Mouse (Mus musculus) 416B (cell line): ENCODE results near the gene Aym1.
"Not testable (repeated sequence)": the region's sequence is repeated elsewhere in the genome, so short reads cannot be mapped to it uniquely, and the experiment has no call there.

ENCODE experiments used
- DNase-seq: peaks from one replicate; pipeline ENCODE4 v3.0.0; 2011; ENCODE audit warnings: low read depth

Aym1 gene

DNA sequence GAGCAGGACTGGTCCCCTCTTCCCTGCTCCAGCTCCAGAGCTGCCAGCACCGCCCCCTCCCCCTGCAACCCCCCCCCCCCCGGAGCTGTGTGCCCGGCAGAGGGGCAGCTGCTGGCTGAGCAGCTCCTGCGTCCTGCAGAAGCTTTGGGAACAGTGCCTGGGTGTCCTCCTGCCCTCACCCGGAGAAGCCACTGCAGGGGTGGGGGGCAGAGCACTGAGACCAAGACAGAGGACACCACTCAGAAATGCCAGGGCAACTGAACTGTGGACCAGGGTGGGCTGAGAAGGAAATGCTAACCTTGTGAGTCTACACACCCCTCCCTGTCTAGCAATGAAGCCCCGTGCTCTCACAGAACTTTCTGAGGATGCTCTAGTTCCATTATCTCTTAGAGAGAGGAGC lies at the start of gene Aym1:
TSS of gene Aym1 (plus strand) at position 109 of the 400 bp plus-strand sequence.
- DNase-seq = no peak

DNA sequence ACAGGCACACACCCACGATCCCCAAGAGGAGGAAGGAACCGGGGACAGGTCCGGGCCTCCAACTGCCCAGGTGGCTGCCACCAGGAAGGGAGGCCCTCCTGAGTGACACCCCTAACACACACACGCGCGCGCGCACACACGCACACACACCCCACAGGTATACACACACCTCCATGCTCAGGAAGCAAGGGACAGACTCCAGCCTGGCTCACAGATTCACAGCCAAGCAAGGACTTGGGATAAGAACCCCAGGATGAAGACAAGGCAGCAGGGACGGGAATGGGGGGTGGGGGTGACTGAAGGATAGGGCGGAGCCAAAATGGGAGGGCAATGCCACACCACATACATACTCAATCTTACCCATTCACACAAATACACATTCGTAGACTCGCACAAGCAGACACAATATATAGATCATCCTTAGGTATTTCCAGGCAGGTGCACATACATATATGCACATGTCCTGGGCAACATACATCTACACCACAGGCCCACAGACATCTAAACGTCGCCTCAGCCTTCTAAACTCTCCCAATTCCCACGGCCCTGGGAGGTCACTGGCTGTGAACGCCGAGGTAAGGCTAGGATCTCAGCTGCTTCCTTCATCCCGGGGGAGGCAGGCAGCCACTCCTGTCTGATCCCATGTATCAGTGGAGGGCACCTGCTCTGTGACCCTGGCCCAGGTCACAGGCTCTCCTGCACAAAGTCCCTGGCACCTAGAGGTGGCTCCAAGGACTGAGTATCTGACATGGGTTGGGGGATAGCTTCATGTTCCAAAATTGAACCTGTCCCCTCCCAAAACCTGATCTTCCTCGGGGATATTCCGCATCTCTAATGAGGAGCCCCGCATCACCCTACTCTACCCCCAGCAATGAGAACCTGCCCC lies 47.4 kb upstream of the Aym1 start:
- no peak for DNase-seq

DNA sequence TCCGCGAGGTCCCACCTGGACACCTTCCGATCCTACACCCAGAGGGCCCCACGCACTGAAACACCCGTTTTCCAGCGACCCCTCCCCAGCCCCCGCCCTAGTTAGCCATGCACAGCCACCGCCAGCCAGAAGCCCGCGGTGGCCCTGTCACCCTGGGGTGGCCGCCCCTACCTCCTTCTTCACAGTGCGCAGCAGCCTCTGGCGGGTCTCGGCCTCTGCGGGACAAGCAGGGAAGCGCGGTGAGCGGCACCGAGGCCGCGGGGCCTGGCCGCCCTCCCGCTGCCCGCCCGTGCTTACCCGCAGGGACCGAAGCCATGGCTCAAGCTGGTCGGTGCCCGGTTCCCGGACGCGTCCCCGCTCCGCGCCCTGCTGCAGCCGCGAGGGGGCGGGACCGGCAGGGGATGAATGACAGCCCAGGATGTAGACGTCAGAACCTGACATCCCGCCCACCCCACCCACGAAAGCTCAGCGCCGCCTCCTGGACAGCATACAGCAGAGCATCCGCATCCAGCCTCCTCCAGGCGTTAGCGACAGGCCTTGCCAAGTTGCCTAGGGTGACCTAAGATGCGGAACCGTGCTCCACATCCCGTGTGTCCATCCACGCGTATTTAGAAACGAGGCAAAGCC lies 46.6 kb upstream of the Aym1 start, which contains the start of gene Sgsm1:
TSS of gene Sgsm1 (minus strand) at position 410 of the 627 bp plus-strand sequence.
- no peak for DNase-seq

DNA sequence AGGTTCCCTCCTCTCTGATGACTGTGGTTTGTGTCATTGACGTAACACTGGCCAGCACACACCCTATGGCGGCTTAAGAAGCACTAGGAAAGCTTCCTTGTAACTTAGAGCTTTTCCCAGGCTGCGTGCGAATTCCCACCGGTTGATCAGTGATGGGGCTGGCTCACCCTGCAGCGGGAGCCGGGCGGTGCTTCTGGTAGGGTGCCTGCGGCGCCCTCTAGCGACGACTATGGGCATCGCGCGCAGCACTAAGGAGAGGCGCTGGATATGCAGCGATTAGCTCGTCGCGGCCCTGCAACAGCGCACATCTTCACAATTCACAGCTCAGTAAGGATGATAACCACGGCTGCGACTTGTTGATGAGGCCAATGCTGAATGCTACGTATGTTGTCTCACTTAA lies 43.1 kb upstream of the Aym1 start:
- DNase-seq = no peak

DNA sequence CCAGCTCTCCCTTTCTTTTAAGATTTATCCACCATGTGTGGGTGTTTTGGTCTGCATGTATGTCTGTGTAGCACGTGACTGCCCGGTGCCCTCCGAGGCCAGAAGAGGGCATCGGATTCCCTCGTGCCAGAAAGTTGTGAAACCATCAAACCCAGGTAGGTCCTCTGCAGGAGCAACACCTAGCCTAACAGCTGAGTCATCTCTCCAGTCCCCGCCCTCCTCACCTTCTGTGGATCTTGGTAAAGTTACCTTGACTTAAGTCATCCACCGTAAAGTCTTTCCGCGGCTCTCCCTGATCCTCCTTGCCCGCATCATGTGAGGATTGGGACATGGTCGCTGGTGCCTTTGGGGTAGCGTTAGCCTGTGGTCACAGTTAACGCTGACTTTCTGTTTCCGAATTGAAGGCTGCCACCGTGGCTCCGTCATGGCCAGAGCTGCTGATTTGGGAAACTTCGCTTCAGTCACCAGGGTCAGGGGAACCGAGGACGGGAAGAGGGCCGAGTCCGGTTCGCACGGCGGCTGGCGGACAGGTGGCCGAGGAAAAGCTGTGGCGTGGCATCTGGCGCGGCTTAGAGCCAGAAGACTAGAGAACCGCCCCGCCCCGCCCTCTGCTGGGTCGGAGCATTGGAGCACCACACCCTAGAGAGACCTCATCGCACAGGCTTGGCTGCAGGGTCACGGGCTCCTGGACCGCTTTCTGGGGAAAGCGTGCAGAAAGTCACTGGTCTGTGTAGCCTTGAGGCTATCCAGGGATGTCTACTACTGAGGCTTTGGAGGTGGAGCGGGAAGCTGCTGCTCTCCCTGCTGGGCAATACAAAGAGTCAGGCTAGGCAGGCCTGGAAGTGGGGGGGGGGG lies 33.1 kb upstream of the Aym1 start:
- no peak for DNase-seq

DNA sequence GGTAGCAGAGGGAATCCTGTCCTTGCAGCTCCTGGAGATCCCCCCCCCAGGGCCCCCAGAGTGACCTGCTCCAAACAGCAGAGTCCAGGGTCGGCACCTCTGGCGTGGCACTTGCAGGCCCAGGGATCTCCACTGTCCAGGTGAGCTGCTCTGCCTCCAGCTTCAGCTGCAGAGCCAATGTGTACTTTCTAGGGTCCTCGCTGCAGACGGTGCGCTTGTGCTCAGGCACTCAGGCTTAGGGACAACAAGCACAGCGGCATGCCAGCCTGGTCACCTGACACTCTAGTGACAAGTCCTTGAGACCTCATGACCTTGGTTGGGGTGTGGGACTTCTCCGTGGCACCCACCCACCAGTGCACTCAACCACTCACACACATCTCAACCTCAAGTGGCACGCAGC lies 27.6 kb upstream of the Aym1 start:
- DNase-seq = no peak

DNA sequence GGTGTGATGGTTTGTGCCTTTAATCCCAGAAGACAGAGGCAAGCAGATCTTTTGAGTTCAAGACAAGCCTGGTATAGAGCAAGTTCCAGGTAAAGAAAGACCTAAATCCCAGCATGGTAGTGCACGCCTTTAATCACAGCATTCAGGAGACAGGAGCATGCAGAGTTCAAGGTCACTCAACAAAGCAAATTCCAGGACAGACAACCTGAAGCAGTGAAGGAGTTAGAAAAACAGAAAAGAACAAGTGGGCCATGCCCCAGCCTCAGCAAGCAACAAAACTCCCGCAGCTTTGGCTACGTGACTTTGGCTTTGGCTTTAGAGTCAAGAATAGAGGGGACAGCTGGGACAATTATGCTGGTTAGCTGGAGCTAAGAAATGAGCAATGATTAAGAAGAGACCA lies 26.9 kb upstream of the Aym1 start:
- no peak for DNase-seq

DNA sequence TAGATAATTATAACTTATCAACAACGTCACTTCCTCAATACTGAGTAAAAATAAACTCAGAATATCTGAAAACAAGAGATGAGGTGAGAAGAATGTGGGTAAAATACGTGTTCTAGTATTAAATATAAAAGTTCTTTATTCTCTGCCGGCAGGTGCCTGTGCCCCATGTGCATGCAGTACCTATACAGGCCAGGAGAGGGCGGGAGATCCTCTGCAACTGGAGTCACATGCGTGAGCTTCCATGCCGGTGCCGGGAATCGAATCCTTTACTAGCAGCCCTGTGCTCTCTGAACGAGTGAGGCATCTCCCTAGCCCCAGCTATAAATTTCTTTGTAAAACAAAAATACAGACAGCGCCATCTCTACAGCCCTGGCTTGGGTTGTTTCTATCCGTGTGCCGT lies 24.9 kb upstream of the Aym1 start:
- DNase-seq = no peak

DNA sequence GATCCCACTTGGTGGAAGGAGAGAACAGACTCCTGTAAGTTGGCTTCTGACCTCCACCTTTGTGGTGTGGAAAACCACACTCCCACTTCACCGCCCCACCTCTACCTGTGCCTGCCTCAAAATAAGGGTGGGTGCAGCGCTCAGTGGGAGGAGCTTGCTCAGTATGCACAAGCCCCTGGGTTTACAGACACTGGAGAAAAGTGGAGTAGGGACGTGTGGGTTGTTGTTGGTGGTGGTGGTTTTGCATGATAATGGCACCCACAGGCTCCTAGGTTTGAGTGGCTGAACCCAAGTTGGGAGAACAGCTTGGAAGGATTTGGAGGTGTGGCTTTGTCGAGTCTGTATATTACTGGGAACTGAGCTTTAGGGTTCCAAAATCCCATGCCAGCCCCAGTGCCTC lies 24.2 kb upstream of the Aym1 start:
- DNase-seq = no peak

DNA sequence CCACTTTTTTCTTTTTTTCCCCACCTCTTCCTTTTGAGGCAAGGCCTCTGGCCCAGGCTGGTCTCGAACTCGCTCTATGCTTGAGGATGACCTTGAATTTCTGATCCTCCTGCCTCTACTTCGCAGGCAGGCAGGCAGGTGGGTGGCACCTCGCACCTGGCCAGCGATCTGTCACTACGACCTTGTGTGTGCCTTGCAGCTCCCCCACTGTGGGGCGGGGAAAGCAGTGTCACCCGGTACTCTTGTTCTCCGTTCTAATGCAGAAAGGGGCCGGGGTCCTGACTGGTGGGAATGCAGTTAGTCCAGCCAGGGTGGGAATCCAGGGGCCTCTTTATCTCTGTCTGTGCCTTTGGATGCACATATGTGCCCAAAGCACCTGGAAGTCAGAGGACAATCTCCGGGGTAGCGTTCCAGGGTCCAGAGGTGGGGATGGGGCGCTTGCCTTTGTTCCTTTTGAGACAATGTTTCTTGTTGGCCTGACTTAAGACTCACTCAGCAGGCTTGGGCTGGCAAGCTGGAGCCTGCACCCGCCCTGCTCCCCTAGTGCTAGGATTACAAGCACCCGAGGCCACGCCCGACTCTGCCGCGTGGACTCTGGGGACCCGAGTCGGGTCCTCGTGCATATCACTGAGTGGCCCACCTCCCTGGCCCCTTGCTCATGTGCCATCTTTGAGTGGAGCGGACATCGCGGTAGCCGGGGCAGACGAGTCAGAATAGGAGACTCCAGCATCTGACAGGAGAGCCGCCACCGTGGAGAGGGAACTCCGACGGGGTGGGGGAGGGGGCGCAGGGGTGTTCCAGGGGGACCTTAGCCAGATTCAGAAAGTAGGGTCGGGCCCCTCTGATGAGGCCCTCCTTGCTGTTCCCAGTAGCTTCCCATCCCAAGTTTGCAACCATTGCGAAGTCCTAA lies 22.2 kb upstream of the Aym1 start:
- DNase-seq = no peak

DNA sequence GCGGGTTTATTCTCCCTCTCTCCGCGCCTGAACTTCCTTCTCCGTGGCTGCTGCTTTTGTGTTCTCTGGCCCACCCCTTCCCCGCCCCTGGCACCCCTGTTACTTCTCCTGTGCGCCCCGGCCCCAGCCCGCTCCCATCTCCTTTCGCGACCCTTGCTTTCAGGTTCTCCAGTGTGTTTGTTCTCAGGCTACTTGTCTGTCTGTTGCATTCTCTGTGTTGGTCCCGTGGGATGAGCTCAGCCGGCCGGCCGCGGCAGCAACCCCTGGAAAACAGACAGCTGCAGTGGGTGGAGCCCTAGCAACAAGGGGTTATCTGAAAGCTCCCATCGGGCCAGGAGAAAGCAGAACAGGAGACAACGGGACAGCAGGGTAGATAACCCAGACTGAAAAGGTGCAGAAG lies 21.4 kb upstream of the Aym1 start:
- no peak for DNase-seq

DNA sequence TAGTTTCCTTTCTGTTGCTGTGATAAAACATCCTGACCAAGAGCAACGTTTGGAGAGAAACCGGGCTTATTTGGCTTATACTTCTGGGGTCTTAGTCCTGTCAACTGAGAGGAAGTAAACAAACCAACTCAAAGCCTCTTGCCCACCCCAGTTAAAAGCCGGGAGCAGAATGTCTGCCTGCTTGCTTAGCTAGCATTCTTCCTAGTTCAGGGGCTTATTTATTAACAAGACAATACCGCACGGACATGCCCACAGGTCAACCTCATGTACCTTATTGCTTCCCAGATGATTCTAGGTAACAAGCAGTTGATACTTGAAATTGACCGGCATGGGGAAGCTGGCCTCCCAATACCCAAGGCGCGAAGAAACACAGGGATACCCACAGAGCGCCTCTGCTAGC lies 20.8 kb upstream of the Aym1 start:
- DNase-seq = no peak

DNA sequence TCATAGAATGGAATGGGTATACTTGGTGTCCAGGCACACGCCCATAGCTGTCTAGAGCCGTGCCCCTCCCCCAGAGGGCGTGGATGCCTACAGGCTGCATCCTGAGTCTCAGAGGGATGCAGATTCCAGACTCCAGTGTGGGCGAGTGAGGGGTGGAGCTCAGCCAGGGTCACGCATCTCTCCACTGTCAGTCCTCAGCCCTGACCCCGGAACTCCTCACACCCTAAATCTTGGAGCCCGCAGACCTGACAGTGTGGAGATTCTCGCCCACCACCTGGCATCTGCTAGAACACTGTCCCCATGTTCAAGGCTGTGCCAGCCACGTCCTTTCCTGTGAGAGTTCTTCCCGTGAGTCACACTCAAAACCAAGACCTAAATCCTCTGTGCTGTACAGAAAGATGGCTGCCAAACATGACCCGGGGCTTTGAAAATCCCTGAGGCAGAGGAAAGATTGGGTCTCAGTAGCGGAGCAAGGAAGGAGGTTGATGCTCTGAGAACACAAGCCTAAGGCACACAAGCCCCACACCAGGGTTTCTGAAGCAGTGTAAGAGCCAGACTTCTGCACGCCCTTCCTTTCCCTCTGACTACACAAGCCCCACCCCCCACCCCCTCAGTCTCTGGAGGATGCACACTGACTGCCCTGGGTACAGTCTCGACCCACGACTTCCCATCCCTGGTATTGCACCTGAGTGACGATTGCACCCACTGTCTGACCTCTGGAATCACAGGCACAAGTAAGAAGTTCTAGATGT lies 12.3 kb upstream of the Aym1 start:
- DNase-seq = no peak

DNA sequence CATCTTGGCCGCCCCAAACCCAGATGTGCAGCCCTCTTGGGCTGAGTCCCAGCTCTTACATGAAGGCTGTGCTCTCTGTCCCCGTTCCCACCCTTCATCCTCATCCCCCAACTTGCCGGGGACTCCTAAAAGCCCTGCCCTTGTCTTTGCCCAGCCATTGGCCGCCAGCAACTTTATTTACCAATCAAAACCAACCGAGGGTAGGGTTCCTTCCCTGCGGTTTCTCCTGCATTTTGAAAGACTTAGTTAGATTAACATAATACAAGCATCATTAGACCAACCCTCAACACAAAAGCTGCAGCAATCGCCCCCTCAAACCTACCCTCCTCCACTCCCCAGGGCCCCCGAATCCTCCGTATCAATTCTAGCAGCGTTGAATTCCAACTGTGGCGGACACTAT lies 11.3 kb upstream of the Aym1 start:
- no peak for DNase-seq

DNA sequence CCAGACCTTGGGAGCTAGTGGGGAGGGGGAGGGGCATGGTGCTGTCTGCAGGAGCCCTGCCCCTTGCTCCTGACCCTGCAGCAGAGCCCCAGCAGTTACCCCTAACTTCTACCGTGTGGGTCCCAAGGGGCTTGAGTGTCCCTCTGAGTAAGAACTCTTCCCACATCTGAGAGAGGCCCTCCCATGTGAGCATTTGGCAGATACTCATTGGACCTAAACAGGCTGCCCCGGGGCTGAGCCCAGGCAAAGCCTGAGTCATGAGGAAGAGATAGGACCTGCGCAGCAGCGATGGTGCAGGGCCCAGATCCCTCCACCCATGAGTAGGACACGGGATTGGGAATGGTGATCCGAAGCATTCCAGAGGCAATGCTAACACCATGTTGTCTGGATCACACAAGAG lies 10.4 kb upstream of the Aym1 start:
- DNase-seq = not testable (repeated sequence)

DNA sequence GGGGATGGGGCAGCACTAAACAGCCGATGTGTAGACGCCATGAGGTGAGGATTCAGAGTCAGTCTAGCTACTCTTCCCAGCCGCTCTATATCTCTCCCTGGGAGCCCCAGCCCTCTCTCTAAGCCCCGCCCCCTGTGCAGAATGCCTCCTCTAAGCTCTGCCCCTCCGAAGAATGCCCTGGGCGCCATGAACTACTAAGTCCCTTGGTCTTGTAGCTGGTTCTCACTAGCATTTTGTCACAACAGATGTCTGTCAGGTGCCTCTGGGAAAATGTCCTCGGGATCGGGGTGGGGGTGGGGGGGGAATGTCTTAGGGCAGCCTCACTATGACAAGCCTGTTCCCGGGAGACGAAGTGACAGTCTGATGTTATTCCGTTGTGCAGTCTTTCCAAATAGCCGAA lies 9.5 kb upstream of the Aym1 start:
- no peak for DNase-seq

DNA sequence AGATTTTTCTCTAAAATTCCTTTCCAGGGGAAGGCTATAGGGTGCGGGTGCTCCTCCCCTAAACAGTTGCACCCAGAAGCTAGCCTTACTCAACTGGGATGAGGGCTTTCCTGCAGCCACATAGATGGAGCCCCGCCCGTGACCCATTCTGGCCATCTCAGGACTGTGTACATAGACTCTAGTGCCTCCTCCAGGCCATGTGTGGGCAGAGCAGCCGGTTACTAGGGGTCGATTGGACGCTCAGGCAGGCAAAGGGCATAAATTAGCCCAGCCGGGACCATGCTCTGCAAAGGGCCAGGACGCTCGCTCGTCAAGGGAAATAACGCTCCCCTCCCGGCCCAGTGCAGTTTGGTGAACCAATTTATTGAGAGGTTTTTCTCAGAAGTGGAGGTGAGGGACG lies 8.5 kb upstream of the Aym1 start:
- no peak for DNase-seq

DNA sequence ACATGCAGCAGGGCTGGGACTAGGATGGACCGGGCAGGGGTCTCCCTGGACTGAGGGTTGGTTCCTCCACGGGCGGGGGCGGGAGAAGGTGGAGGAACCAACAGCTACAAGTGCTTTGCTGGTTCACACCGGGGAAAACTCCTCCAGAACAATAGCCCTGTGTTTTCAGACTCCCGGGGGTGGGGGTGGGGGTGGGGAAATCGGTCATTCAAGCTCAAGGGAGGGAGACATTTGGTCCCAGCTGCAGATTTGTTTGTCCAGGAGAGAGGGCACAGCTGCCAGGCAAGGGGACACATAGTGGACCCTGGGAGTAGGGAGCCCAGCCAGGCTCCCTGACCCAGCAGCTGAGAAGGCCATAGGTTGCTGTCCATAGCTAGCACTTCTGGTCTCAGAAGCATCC lies 7.9 kb upstream of the Aym1 start:
- DNase-seq = no peak

DNA sequence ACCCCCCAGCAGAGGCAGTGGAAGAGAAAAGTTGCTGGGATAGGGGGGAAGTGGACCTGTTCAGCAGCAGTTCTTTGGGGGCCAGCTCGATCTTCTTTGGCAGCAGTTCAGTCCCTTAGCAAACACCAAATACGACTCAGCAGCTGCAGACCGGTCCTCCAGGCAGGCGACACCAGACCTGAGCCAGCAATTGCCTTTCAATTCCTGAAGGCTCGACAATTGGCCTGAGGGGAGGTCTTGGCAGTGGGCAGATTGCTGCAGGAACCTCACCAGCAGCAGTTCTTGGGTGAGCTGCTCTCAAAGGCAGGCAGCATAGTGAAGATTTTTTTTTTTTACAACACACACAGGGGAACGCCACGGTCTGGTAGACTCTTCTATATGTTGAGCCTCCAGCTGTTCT lies 7.3 kb upstream of the Aym1 start:
- no peak for DNase-seq

DNA sequence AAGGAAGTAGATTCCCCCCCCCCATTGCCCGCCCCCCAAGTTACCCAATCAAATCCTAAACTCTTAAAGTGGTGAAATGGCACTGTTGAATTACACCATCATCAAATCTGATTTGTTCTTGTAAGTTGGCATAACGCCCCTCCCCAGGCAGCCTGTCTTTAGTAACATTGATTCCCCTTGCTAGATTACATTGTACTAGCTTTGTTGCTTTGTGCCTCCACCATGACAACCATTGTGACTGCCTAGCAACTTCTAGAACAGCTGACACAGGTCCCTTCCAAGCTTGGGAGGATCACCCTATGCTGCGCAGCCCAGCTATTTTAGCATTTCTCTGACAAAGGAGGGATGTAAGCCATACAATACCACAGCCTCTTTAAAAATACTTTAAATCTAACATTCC lies 5.3 kb upstream of the Aym1 start:
- DNase-seq = no peak

DNA sequence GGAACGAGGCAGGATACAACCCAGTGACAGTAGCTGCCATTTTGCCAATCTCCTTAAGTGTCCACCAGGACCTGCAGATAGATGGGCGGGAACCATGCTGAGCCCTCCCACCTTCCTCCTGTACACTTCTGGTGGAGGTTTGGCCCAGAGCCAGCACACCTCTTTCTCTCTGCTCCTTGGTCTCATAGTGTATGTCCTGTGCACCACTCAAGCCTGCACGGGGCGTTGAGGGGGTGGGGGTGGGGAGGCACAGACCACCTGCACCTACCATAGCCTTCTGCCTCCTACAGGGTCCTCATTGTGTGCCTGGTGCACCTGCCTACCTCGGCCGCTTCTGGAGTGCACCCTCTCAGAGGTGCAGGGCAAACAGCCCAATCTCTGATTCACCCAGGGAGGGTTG lies 4.5 kb upstream of the Aym1 start:
- no peak for DNase-seq
